Mouse (Mus musculus): Measurements from ENCODE around the gene Stxbp4.

DNA sequence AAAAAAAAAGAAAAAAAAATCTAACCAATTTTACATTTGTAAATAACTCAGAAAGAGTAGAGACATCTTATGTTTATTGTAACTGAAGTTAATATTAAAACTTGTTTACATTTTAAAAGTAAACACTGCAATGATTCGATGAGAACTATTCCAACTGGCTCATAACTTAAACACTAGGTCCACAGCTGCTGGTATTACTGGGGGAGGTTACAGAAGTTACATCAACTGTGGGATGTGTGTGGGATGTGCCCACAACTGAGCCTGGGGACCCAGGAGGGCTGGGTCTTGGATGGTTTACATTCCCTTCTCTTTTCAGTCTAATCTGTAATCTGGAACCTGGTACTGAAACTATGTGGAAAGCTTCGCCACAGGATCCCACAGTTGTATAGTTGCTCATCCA is 34.8 kb downstream of the Stxbp4 start:
- TF ChIP-seq CHD2 (IDR thresholded peaks at IDR 0.05; ENCODE audit: low read depth, low read length) (no peak), ZC3H11A (IDR thresholded peaks at IDR 0.05; ENCODE audit: borderline replicate concordance, low read depth, low read length) (no peak)
